Mouse (Mus musculus) stomach, embryonic 14.5 days (tissue): ENCODE results near the gene Zbtb40. TPM values are rescaled to one million over a fixed set of nuclear protein-coding genes. Genes with fewer than 3 reads are reported as not detected.

Experiments
- ATAC-seq: fragments of 200-750 bp; cut with Nextera tagmentation; 2 replicates; pipeline ENCODE4 v1.8.0; 2017; ENCODE audit warnings: low read depth, moderate TSS enrichment; ENCODE audit not compliant: insufficient number of reproducible peaks, insufficient read depth, low FRiP score
- H3K27ac ChIP-seq: fragments of 300-500 bp; sonication (generic); 2 replicates; pipeline ENCODE4 v1.5.1; 2014; ENCODE audit warnings: mild to moderate bottlenecking, low read length, moderate library complexity, mixed read lengths
- H3K27me3 ChIP-seq: fragments of 300-500 bp; sonication (generic); 2 replicates; pipeline ENCODE4 v1.6.1; 2014; ENCODE audit warnings: low read length, control low read depth, mixed read lengths; ENCODE audit not compliant: control insufficient read depth, insufficient read depth
- H3K36me3 ChIP-seq: fragments of 300-500 bp; sonication (generic); 2 replicates; pipeline ENCODE4 v1.6.1; 2014; ENCODE audit warnings: mild to moderate bottlenecking, control low read depth, low read length, moderate library complexity, mixed read lengths; ENCODE audit not compliant: control insufficient read depth, insufficient read depth
- H3K4me1 ChIP-seq: fragments of 300-500 bp; sonication (generic); 2 replicates; pipeline ENCODE4 v1.6.1; 2014; ENCODE audit warnings: low read length, control low read depth, mixed read lengths; ENCODE audit not compliant: control insufficient read depth, insufficient read depth
- H3K4me2 ChIP-seq: fragments of 300-500 bp; sonication (generic); replicated peaks from 2 replicates; pipeline ENCODE4 v1.6.1; 2014; ENCODE audit warnings: low read depth, low read length, control low read depth
- H3K4me3 ChIP-seq: fragments of 300-500 bp; sonication (generic); 2 replicates; pipeline ENCODE4 v1.5.1; 2014; ENCODE audit warnings: low read depth, low read length, control low read depth
- H3K9ac ChIP-seq: fragments of 300-500 bp; sonication (generic); replicated peaks from 2 replicates; pipeline ENCODE4 v1.6.1; 2014; ENCODE audit warnings: low read depth, mild to moderate bottlenecking, control low read depth, low read length, moderate library complexity, mixed read lengths
- H3K9me3 ChIP-seq: fragments of 300-500 bp; sonication (generic); 2 replicates; pipeline ENCODE4 v1.6.1; 2016; ENCODE audit warnings: low read depth, low read length, control low read depth; ENCODE audit not compliant: control insufficient read depth
- WGBS: fragments of 180-500 bp; shearing (Covaris S2); extraction: QIAGEN DNeasy Blood & Tissue Kit; methylation state at CpG from one replicate; pipeline ENCODE4 v1.1.7; 2014; 5-methylcytosine and 5-hydroxymethylcytosine counted together
- polyA plus RNA-seq: library from polyadenylated mRNA; unstranded; fragments of >200 nt; fragmentation: Nextera tagmentation; extraction: Ambion mirVana; gene quantifications from 2 replicates; pipeline ENCODE4 v1.2.1, GENCODE M21; 2014

Gene Zbtb40
- polyA plus RNA-seq, 1 experiment from 2014 or later = 4.4 TPM

GRCm38 (mm10) chr4:136995361-136995760, 53.2 kb downstream of the Zbtb40 start:
- peaks cover 26% of the 10 kb centered on the region for H3K36me3 ChIP-seq
- WGBS = 90% methylated on average over 14 of the region's 14 CpGs

GRCm38 (mm10) chr4:136981993-136982695, 66.5 kb downstream of the Zbtb40 start:
- no peak for ATAC-seq
- Histone ChIP-seq H3K27me3 (no peaks in the 10 kb centered on the region), H3K4me1 (no peaks in the 10 kb centered on the region), H3K36me3 (no peaks in the 10 kb centered on the region), H3K27ac (no peak overlapping the region), H3K9me3 (no peaks in the 10 kb centered on the region), H3K4me3 (no peak overlapping the region), H3K9ac (no peak overlapping the region), H3K4me2 (no peak overlapping the region)
- 47% methylated on average over 9 of the region's 9 CpGs for WGBS

More at GRCm38 (mm10) chr4:136995361-136995760, 53.2 kb downstream of the Zbtb40 start:
- Histone ChIP-seq H3K27me3 (no peaks in the 10 kb centered on the region), H3K4me1 (no peaks in the 10 kb centered on the region), H3K4me2 (no peak overlapping the region), H3K9me3 (no peaks in the 10 kb centered on the region), H3K4me3 (no peak overlapping the region), H3K9ac (no peak overlapping the region), H3K27ac (no peak overlapping the region)
- no peak for ATAC-seq

GRCm38 (mm10) chr4:136981347-136981746, 67.3 kb downstream of the Zbtb40 start:
- ATAC-seq = no peak
- no peak overlapping the region for H3K4me2 ChIP-seq
- H3K27ac ChIP-seq = no peak overlapping the region
- 10% methylated on average over 12 of the region's 12 CpGs for WGBS
- no peaks in the 10 kb centered on the region for H3K4me1 ChIP-seq
- no peaks in the 10 kb centered on the region for H3K9me3 ChIP-seq
- no peaks in the 10 kb centered on the region for H3K36me3 ChIP-seq
- no peak overlapping the region for H3K9ac ChIP-seq
- H3K4me3 ChIP-seq = no peak overlapping the region
- no peaks in the 10 kb centered on the region for H3K27me3 ChIP-seq

- no peak for ATAC-seq
- H3K36me3 ChIP-seq = no peaks in the 10 kb centered on the region
- no peaks in the 10 kb centered on the region for H3K9me3 ChIP-seq
- H3K4me3 ChIP-seq = no peak overlapping the region
- 71% methylated on average over 4 of the region's 4 CpGs for WGBS
- no peak overlapping the region for H3K4me2 ChIP-seq
- H3K27me3 ChIP-seq = no peaks in the 10 kb centered on the region
- H3K4me1 ChIP-seq = no peaks in the 10 kb centered on the region
- no peak overlapping the region for H3K27ac ChIP-seq
- no peak overlapping the region for H3K9ac ChIP-seq
Measured at GRCm38 (mm10) chr4:136980921-136981320, 67.7 kb downstream of the Zbtb40 start.

- WGBS = 46% methylated on average over 8 of the region's 8 CpGs
- H3K4me1 ChIP-seq = no peaks in the 10 kb centered on the region
- ATAC-seq = no peak
- H3K4me2 ChIP-seq = no peak overlapping the region
- no peaks in the 10 kb centered on the region for H3K36me3 ChIP-seq
- no peak overlapping the region for H3K9ac ChIP-seq
- H3K9me3 ChIP-seq = no peaks in the 10 kb centered on the region
- H3K4me3 ChIP-seq = no peak overlapping the region
- no peaks in the 10 kb centered on the region for H3K27me3 ChIP-seq
- H3K27ac ChIP-seq = no peak overlapping the region
Measured at GRCm38 (mm10) chr4:136977244-136977643, 71.4 kb downstream of the Zbtb40 start.

- Histone ChIP-seq H3K4me1 (0 out of 2 replicates have a peak, but pooled peaks cover 3% of the 10 kb centered on the region), H3K4me3 (no peak overlapping the region), H3K9me3 (no peaks in the 10 kb centered on the region), H3K27me3 (peaks cover 10% of the 10 kb centered on the region; the same call in 1 of the 2 replicates), H3K4me2 (no peak overlapping the region), H3K9ac (no peak overlapping the region), H3K27ac (no peak overlapping the region), H3K36me3 (no peaks in the 10 kb centered on the region)
- no peak for ATAC-seq
- WGBS = 7% methylated on average over 6 of the region's 6 CpGs
Measured at GRCm38 (mm10) chr4:136970939-136971338, 77.7 kb downstream of the Zbtb40 start.

GRCm38 (mm10) chr4:136969503-136970276, 78.9 kb downstream of the Zbtb40 start:
- Histone ChIP-seq H3K36me3 (no peaks in the 10 kb centered on the region), H3K27ac (no peak overlapping the region), H3K9me3 (no peaks in the 10 kb centered on the region), H3K4me2 (no peak overlapping the region), H3K9ac (no peak overlapping the region), H3K4me1 (peaks cover 6% of the 10 kb centered on the region; the same call in 1 of the 2 replicates), H3K4me3 (no peak overlapping the region), H3K27me3 (peaks cover 10% of the 10 kb centered on the region; the same call in 1 of the 2 replicates)
- 29% methylated on average over 16 of the region's 16 CpGs for WGBS
- peak; percentile 29; the same call in 1 of the 2 replicates for ATAC-seq

- no peaks in the 10 kb centered on the region for H3K36me3 ChIP-seq
- WGBS = 50% methylated on average over 8 of the region's 8 CpGs
- no peaks in the 10 kb centered on the region for H3K9me3 ChIP-seq
- H3K4me3 ChIP-seq = no peak overlapping the region
- no peak overlapping the region for H3K4me2 ChIP-seq
- H3K9ac ChIP-seq = no peak overlapping the region
- no peak overlapping the region for H3K27ac ChIP-seq
- H3K27me3 ChIP-seq = peaks cover 10% of the 10 kb centered on the region; the same call in 1 of the 2 replicates
- ATAC-seq = no peak
- H3K4me1 ChIP-seq = peaks cover 6% of the 10 kb centered on the region; the same call in 1 of the 2 replicates
Measured at GRCm38 (mm10) chr4:136969096-136969495, 79.5 kb downstream of the Zbtb40 start.
